Mouse (Mus musculus) midbrain, embryonic 10.5 days (tissue): ENCODE measurements at regions not wholly inside any gene's neighbourhood (a gene's known extent, or its start where the extent isn't known, plus 50 kb on each side); places are given as distances from the start of the nearest gene placed in this dataset.
A peak's percentile ranks its signal among the peaks of the same experiment; 100 is the strongest.

Experiments used
- DNase-seq: peaks from one replicate; pipeline ENCODE4 v3.0.0-alpha.2; 2017; ENCODE audit warnings: low spot score
- H3K27ac ChIP-seq: fragments of 300-500 bp; sonication (generic); replicated peaks from 2 replicates; pipeline ENCODE4 v1.5.1; 2016; ENCODE audit warnings: mild to moderate bottlenecking
- H3K27me3 ChIP-seq: fragments of 300-500 bp; sonication (generic); 2 replicates; pipeline ENCODE4 v1.6.1; 2016; ENCODE audit warnings: low read depth, mild to moderate bottlenecking; ENCODE audit not compliant: poor library complexity, severe bottlenecking
- H3K36me3 ChIP-seq: fragments of 300-500 bp; sonication (generic); 2 replicates; pipeline ENCODE4 v1.6.1; 2016; ENCODE audit warnings: mild to moderate bottlenecking, moderate library complexity
- H3K4me1 ChIP-seq: fragments of 300-500 bp; sonication (generic); 2 replicates; pipeline ENCODE4 v1.6.1; 2016
- H3K4me3 ChIP-seq: fragments of 300-500 bp; sonication (generic); 2 replicates; pipeline ENCODE4 v1.5.1; 2016; ENCODE audit warnings: mild to moderate bottlenecking, moderate library complexity
- H3K9me3 ChIP-seq: fragments of 300-500 bp; sonication (generic); replicated peaks from 2 replicates; pipeline ENCODE4 v1.6.1; 2016; ENCODE audit warnings: mild to moderate bottlenecking
- WGBS: fragments of 180-500 bp; shearing (Covaris S2); methylation state at CpG from one replicate; pipeline ENCODE4 v1.1.7; 2016; 5-methylcytosine and 5-hydroxymethylcytosine counted together

GRCm38 (mm10) chr8:77825786-77826185 is 101.5 kb upstream of the Ednra start:
- 91% methylated on average over 1 of the region's 1 CpGs for WGBS
- Histone ChIP-seq H3K4me1 (peaks cover 23% of the 10 kb centered on the region), H3K27me3 (no peaks in the 10 kb centered on the region), H3K27ac (no peak overlapping the region), H3K4me3 (no peak overlapping the region), H3K36me3 (no peaks in the 10 kb centered on the region), H3K9me3 (no peaks in the 10 kb centered on the region)
- DNase-seq: no peak

- H3K4me1 ChIP-seq: peaks cover 23% of the 10 kb centered on the region
- WGBS: 75% methylated on average over 2 of the region's 2 CpGs
- H3K4me3 ChIP-seq: no peak overlapping the region
- H3K27ac ChIP-seq: no peak overlapping the region
- no peak for DNase-seq
- no peaks in the 10 kb centered on the region for H3K27me3 ChIP-seq
- H3K36me3 ChIP-seq: no peaks in the 10 kb centered on the region
- H3K9me3 ChIP-seq: no peaks in the 10 kb centered on the region
These were observed 102.0 kb upstream of the Ednra start for GRCm38 (mm10) chr8:77826255-77826654.

- Histone ChIP-seq H3K4me1 (peaks cover 23% of the 10 kb centered on the region), H3K27me3 (no peaks in the 10 kb centered on the region), H3K4me3 (no peak overlapping the region), H3K36me3 (no peaks in the 10 kb centered on the region), H3K27ac (peak overlapping the region; percentile 13; the same call in 1 of the 2 replicates), H3K9me3 (no peaks in the 10 kb centered on the region)
- DNase-seq: no peak
- 15% methylated on average over 7 of the region's 7 CpGs for WGBS
These were observed 103.8 kb upstream of the Ednra start for GRCm38 (mm10) chr8:77828079-77828478.

GRCm38 (mm10) chr8:77829126-77829748 is 105.0 kb upstream of the Ednra start:
- DNase-seq: peak; percentile 31
- no peaks in the 10 kb centered on the region for H3K9me3 ChIP-seq
- 66% methylated on average over 5 of the region's 5 CpGs for WGBS
- peaks cover 23% of the 10 kb centered on the region for H3K4me1 ChIP-seq
- H3K27ac ChIP-seq: peak overlapping the region; percentile 33; the same call in 1 of the 2 replicates
- H3K4me3 ChIP-seq: no peak overlapping the region
- no peaks in the 10 kb centered on the region for H3K36me3 ChIP-seq
- H3K27me3 ChIP-seq: no peaks in the 10 kb centered on the region

- Histone ChIP-seq H3K27ac (no peak overlapping the region), H3K27me3 (no peaks in the 10 kb centered on the region), H3K36me3 (no peaks in the 10 kb centered on the region), H3K4me1 (peaks cover 23% of the 10 kb centered on the region), H3K4me3 (no peak overlapping the region), H3K9me3 (no peaks in the 10 kb centered on the region)
- 78% methylated on average over 5 of the region's 5 CpGs for WGBS
- DNase-seq: no peak
These were observed 105.5 kb upstream of the Ednra start for GRCm38 (mm10) chr8:77829764-77830163.

GRCm38 (mm10) chr8:77834283-77834682 is 110.0 kb upstream of the Ednra start:
- H3K4me3 ChIP-seq: no peak overlapping the region
- no peaks in the 10 kb centered on the region for H3K27me3 ChIP-seq
- DNase-seq: no peak
- no peaks in the 10 kb centered on the region for H3K9me3 ChIP-seq
- no peak overlapping the region for H3K27ac ChIP-seq
- no peaks in the 10 kb centered on the region for H3K36me3 ChIP-seq
- H3K4me1 ChIP-seq: peaks cover 5% of the 10 kb centered on the region; the same call in 1 of the 2 replicates
- WGBS: 82% methylated on average over 6 of the region's 6 CpGs

- Histone ChIP-seq H3K9me3 (no peaks in the 10 kb centered on the region), H3K36me3 (no peaks in the 10 kb centered on the region), H3K27ac (no peak overlapping the region), H3K27me3 (no peaks in the 10 kb centered on the region), H3K4me1 (no peaks in the 10 kb centered on the region), H3K4me3 (no peak overlapping the region)
- WGBS: 79% methylated on average over 5 of the region's 5 CpGs
- DNase-seq: no peak
These were observed 112.7 kb upstream of the Ednra start for GRCm38 (mm10) chr8:77836902-77837489.

GRCm38 (mm10) chr8:77842392-77843139 is 118.3 kb upstream of the Ednra start:
- Histone ChIP-seq H3K36me3 (no peaks in the 10 kb centered on the region), H3K9me3 (no peaks in the 10 kb centered on the region), H3K4me3 (no peak overlapping the region), H3K27ac (no peak overlapping the region), H3K27me3 (no peaks in the 10 kb centered on the region), H3K4me1 (no peaks in the 10 kb centered on the region)
- 73% methylated on average over 7 of the region's 7 CpGs for WGBS
- DNase-seq: peak; percentile 22

- Histone ChIP-seq H3K4me1 (no peaks in the 10 kb centered on the region), H3K27ac (no peak overlapping the region), H3K36me3 (no peaks in the 10 kb centered on the region), H3K9me3 (no peaks in the 10 kb centered on the region), H3K4me3 (no peak overlapping the region), H3K27me3 (no peaks in the 10 kb centered on the region)
- 68% methylated on average over 3 of the region's 3 CpGs for WGBS
- no peak for DNase-seq
These were observed 119.0 kb upstream of the Ednra start for GRCm38 (mm10) chr8:77843229-77843628.

GRCm38 (mm10) chr8:77850523-77850922 is 126.3 kb upstream of the Ednra start:
- H3K36me3 ChIP-seq: no peaks in the 10 kb centered on the region
- H3K4me1 ChIP-seq: no peaks in the 10 kb centered on the region
- H3K4me3 ChIP-seq: no peak overlapping the region
- peaks cover 5% of the 10 kb centered on the region; the same call in 1 of the 2 replicates for H3K9me3 ChIP-seq
- no peak for DNase-seq
- H3K27ac ChIP-seq: no peak overlapping the region
- WGBS: 88% methylated on average over 5 of the region's 5 CpGs
- H3K27me3 ChIP-seq: no peaks in the 10 kb centered on the region

- WGBS: 67% methylated on average over 6 of the region's 6 CpGs
- no peaks in the 10 kb centered on the region for H3K36me3 ChIP-seq
- H3K9me3 ChIP-seq: no peaks in the 10 kb centered on the region
These were observed 146.0 kb upstream of the Ednra start for GRCm38 (mm10) chr8:77870264-77870663.

GRCm38 (mm10) chr8:77872771-77873170 is 148.5 kb upstream of the Ednra start:
- H3K4me3 ChIP-seq: no peak overlapping the region
- WGBS: 89% methylated on average over 1 of the region's 1 CpGs

More at GRCm38 (mm10) chr8:77870264-77870663, 146.0 kb upstream of the Ednra start:
- Histone ChIP-seq H3K27me3 (no peaks in the 10 kb centered on the region), H3K4me1 (no peaks in the 10 kb centered on the region), H3K27ac (no peak overlapping the region), H3K4me3 (no peak overlapping the region)
- DNase-seq: no peak

GRCm38 (mm10) chr8:77919776-77920175 is 195.5 kb upstream of the Ednra start:
- no peak for DNase-seq
- Histone ChIP-seq H3K9me3 (0 out of 2 replicates have a peak, but pooled peaks cover 2% of the 10 kb centered on the region), H3K27ac (no peak overlapping the region), H3K4me3 (no peak overlapping the region), H3K36me3 (no peaks in the 10 kb centered on the region), H3K4me1 (no peaks in the 10 kb centered on the region), H3K27me3 (no peaks in the 10 kb centered on the region)
- WGBS: 85% methylated on average over 3 of the region's 3 CpGs

More at GRCm38 (mm10) chr8:77872771-77873170, 148.5 kb upstream of the Ednra start:
- Histone ChIP-seq H3K27ac (no peak overlapping the region), H3K36me3 (no peaks in the 10 kb centered on the region), H3K27me3 (no peaks in the 10 kb centered on the region), H3K4me1 (no peaks in the 10 kb centered on the region), H3K9me3 (no peaks in the 10 kb centered on the region)
- no peak for DNase-seq
